Mouse (Mus musculus) embryonic facial prominence, embryonic 13.5 days (tissue): ENCODE measurements around the gene Mcu. TPM values are rescaled to one million over a fixed set of nuclear protein-coding genes. Genes with fewer than 3 reads are reported as not detected.

Experiments
- ATAC-seq: fragments of 200-750 bp; cut with Nextera tagmentation; 2 replicates; pipeline ENCODE4 v1.8.0; 2017; ENCODE audit warnings: low read depth; ENCODE audit not compliant: insufficient number of reproducible peaks, insufficient read depth, low FRiP score, low TSS enrichment
- H3K27ac ChIP-seq: fragments of 300-500 bp; sonication (generic); 2 replicates; pipeline ENCODE4 v1.5.1; 2015; ENCODE audit warnings: moderate library complexity, mild to moderate bottlenecking, inconsistent platforms
- H3K27me3 ChIP-seq: fragments of 300-500 bp; sonication (generic); 2 replicates; pipeline ENCODE4 v1.6.1; 2015; ENCODE audit warnings: mild to moderate bottlenecking, inconsistent platforms
- H3K36me3 ChIP-seq: fragments of 300-500 bp; sonication (generic); 2 replicates; pipeline ENCODE4 v1.6.1; 2015; ENCODE audit warnings: mild to moderate bottlenecking, inconsistent platforms
- H3K4me1 ChIP-seq: fragments of 300-500 bp; sonication (generic); 2 replicates; pipeline ENCODE4 v1.6.1; 2015; ENCODE audit warnings: inconsistent platforms
- H3K4me2 ChIP-seq: fragments of 300-500 bp; sonication (generic); 2 replicates; pipeline ENCODE4 v1.6.1; 2015; ENCODE audit warnings: moderate library complexity, mild to moderate bottlenecking, inconsistent platforms
- H3K4me3 ChIP-seq: fragments of 300-500 bp; sonication (generic); 2 replicates; pipeline ENCODE4 v1.5.1; 2015; ENCODE audit warnings: mild to moderate bottlenecking, inconsistent platforms
- H3K9ac ChIP-seq: fragments of 300-500 bp; sonication (generic); 2 replicates; pipeline ENCODE4 v1.6.1; 2015; ENCODE audit warnings: mild to moderate bottlenecking, inconsistent platforms
- H3K9me3 ChIP-seq: fragments of 300-500 bp; sonication (generic); 2 replicates; pipeline ENCODE4 v1.6.1; 2016; ENCODE audit warnings: inconsistent platforms
- WGBS: fragments of 180-500 bp; shearing (Covaris S2); methylation state at CpG from one replicate; pipeline ENCODE4 v1.1.7; 2015; ENCODE audit warnings: mixed read lengths; 5-methylcytosine and 5-hydroxymethylcytosine counted together
- polyA plus RNA-seq: library from polyadenylated mRNA; unstranded; fragments of >200 nt; fragmentation: Nextera tagmentation; extraction: Ambion mirVana; gene quantifications from 2 replicates; pipeline ENCODE4 v1.2.1, GENCODE M21; 2015

Mcu gene
- polyA plus RNA-seq, 1 experiment from 2014 or later: 30.1 TPM

GRCm38 (mm10) chr10:59425369-59425768 is 191.1 kb downstream of the Mcu start:
- H3K27me3 ChIP-seq: no peaks in the 10 kb centered on the region
- H3K9ac ChIP-seq: no peak overlapping the region
- no peaks in the 10 kb centered on the region for H3K9me3 ChIP-seq
- no peak for ATAC-seq
- H3K4me1 ChIP-seq: peaks cover 10% of the 10 kb centered on the region; the same call in 1 of the 2 replicates
- H3K36me3 ChIP-seq: no peaks in the 10 kb centered on the region
- H3K27ac ChIP-seq: no peak overlapping the region
- WGBS: 82% methylated on average over 7 of the region's 7 CpGs
- no peak overlapping the region for H3K4me2 ChIP-seq
- no peak overlapping the region for H3K4me3 ChIP-seq

GRCm38 (mm10) chr10:59424453-59424852 is 192.0 kb downstream of the Mcu start:
- WGBS: 80% methylated on average over 3 of the region's 3 CpGs
- Histone ChIP-seq H3K36me3 (no peaks in the 10 kb centered on the region), H3K4me3 (no peak overlapping the region), H3K4me2 (no peak overlapping the region), H3K9ac (no peak overlapping the region), H3K9me3 (no peaks in the 10 kb centered on the region), H3K27me3 (no peaks in the 10 kb centered on the region), H3K27ac (no peak overlapping the region), H3K4me1 (peaks cover 10% of the 10 kb centered on the region; the same call in 1 of the 2 replicates)
- no peak for ATAC-seq

- no peaks in the 10 kb centered on the region for H3K27me3 ChIP-seq
- no peaks in the 10 kb centered on the region for H3K9me3 ChIP-seq
- no peak overlapping the region for H3K9ac ChIP-seq
- no peak overlapping the region for H3K27ac ChIP-seq
- H3K4me2 ChIP-seq: no peak overlapping the region
- peaks cover 2% of the 10 kb centered on the region; the same call in 1 of the 2 replicates for H3K4me1 ChIP-seq
- no peak overlapping the region for H3K4me3 ChIP-seq
- 82% methylated on average over 4 of the region's 4 CpGs for WGBS
- no peak for ATAC-seq
- H3K36me3 ChIP-seq: no peaks in the 10 kb centered on the region
Observed at GRCm38 (mm10) chr10:59419516-59419915, 197.0 kb downstream of the Mcu start.

- no peak for ATAC-seq
- no peak overlapping the region for H3K27ac ChIP-seq
- 80% methylated on average over 3 of the region's 3 CpGs for WGBS
Observed at GRCm38 (mm10) chr10:59416623-59417022, 199.9 kb downstream of the Mcu start.

GRCm38 (mm10) chr10:59413711-59414110 is 202.8 kb downstream of the Mcu start:
- Histone ChIP-seq H3K36me3 (no peaks in the 10 kb centered on the region), H3K9ac (no peak overlapping the region), H3K4me2 (no peak overlapping the region), H3K4me1 (no peaks in the 10 kb centered on the region), H3K27ac (no peak overlapping the region), H3K4me3 (no peak overlapping the region), H3K27me3 (no peaks in the 10 kb centered on the region), H3K9me3 (no peaks in the 10 kb centered on the region)
- 93% methylated on average over 4 of the region's 4 CpGs for WGBS
- no peak for ATAC-seq

More at GRCm38 (mm10) chr10:59416623-59417022, 199.9 kb downstream of the Mcu start:
- H3K4me3 ChIP-seq: no peak overlapping the region
- no peaks in the 10 kb centered on the region for H3K36me3 ChIP-seq
- H3K4me1 ChIP-seq: no peaks in the 10 kb centered on the region
- H3K9ac ChIP-seq: no peak overlapping the region
- H3K9me3 ChIP-seq: no peaks in the 10 kb centered on the region
- H3K27me3 ChIP-seq: no peaks in the 10 kb centered on the region
- no peak overlapping the region for H3K4me2 ChIP-seq

- Histone ChIP-seq H3K4me3 (no peak overlapping the region), H3K36me3 (no peaks in the 10 kb centered on the region), H3K9me3 (no peaks in the 10 kb centered on the region), H3K9ac (no peak overlapping the region), H3K4me1 (no peaks in the 10 kb centered on the region), H3K4me2 (no peak overlapping the region), H3K27ac (no peak overlapping the region), H3K27me3 (no peaks in the 10 kb centered on the region)
- ATAC-seq: no peak
- 80% methylated on average over 12 of the region's 12 CpGs for WGBS
Observed at GRCm38 (mm10) chr10:59410264-59410663, 206.2 kb downstream of the Mcu start.

- H3K4me2 ChIP-seq: no peak overlapping the region
- no peak overlapping the region for H3K9ac ChIP-seq
- no peak overlapping the region for H3K27ac ChIP-seq
- no peaks in the 10 kb centered on the region for H3K27me3 ChIP-seq
- H3K36me3 ChIP-seq: no peaks in the 10 kb centered on the region
- WGBS: 49% methylated on average over 6 of the region's 6 CpGs
- H3K9me3 ChIP-seq: no peaks in the 10 kb centered on the region
- ATAC-seq: no peak
- no peak overlapping the region for H3K4me3 ChIP-seq
- H3K4me1 ChIP-seq: no peaks in the 10 kb centered on the region
Observed at GRCm38 (mm10) chr10:59408499-59408898, 208.0 kb downstream of the Mcu start.

- no peak overlapping the region for H3K9ac ChIP-seq
- no peaks in the 10 kb centered on the region for H3K27me3 ChIP-seq
- no peak overlapping the region for H3K27ac ChIP-seq
- no peak overlapping the region for H3K4me2 ChIP-seq
- H3K4me1 ChIP-seq: no peaks in the 10 kb centered on the region
- H3K4me3 ChIP-seq: no peak overlapping the region
- WGBS: 57% methylated on average over 10 of the region's 10 CpGs
- no peak for ATAC-seq
- H3K36me3 ChIP-seq: no peaks in the 10 kb centered on the region
- H3K9me3 ChIP-seq: 0 out of 2 replicates have a peak, but pooled peaks cover 3% of the 10 kb centered on the region
Observed at GRCm38 (mm10) chr10:59403793-59404149, 212.7 kb downstream of the Mcu start.

GRCm38 (mm10) chr10:59402899-59403792 is 213.3 kb downstream of the Mcu start, which contains the start of gene Pla2g12b:
Gene Pla2g12b, plus strand, starts transcription at chr10:59403660.
- Histone ChIP-seq H3K27me3 (no peaks in the 10 kb centered on the region), H3K27ac (no peak within 1 kb of the TSS), H3K9ac (no peak within 1 kb of the TSS), H3K4me3 (no peak within 1 kb of the TSS), H3K4me2 (no peak within 1 kb of the TSS), H3K36me3 (no peaks in the 10 kb centered on the region), H3K9me3 (0 out of 2 replicates have a peak, but pooled peaks cover 3% of the 10 kb centered on the region), H3K4me1 (no peaks in the 10 kb centered on the region)
- WGBS: 63% methylated on average over 21 of the region's 21 CpGs
- ATAC-seq: no peak

Other genes starting within 250 kb of the Mcu start
- gene Gm10273, start 221.1 kb downstream of the Mcu start, polyA plus RNA-seq: 2.8 and 15.0 TPM in 2 replicates
- gene Pla2g12b, start 213.0 kb downstream of the Mcu start, polyA plus RNA-seq: 0.65 TPM in 1 of 2 replicates, not detected in the other
- 0.67 and 0.80 TPM in 2 replicates for gene Oit3, start 174.9 kb downstream of the Mcu start, polyA plus RNA-seq
- not detected in 2 replicates for gene Gm10322, start 629 bp downstream of the Mcu start, polyA plus RNA-seq
- gene Micu1, start 85.8 kb upstream of the Mcu start, polyA plus RNA-seq: 69.0 and 73.1 TPM in 2 replicates